Mouse (Mus musculus): ENCODE measurements around the gene Herc4.

DNA sequence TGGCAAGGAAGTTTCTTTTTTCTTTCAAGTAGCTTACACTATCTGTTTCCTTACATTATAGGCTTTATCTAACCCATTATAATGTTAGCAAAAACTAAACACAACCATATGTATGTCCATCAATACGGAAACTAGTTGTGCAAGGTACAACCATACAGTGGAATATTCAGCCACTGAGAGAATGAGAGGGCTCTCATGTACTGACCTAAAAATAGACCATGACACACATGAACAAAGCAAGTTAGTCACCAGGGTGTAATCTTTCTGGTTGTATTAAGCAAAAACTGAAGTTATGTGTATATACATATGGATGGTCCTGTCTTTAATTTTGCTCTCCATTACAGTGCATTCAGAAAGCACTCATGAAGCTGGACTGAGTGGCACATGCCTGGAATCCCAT, 83.5 kb downstream of the Herc4 start:
- TF ChIP-seq CTCF (IDR thresholded peaks at IDR 0.05; ENCODE audit: borderline replicate concordance, control insufficient read depth, extremely low read depth, insufficient read depth, low read length, poor library complexity) (no peak), POLR2A (IDR thresholded peaks at IDR 0.05; ENCODE audit: control insufficient read depth, extremely low read depth, insufficient read depth, low read length, poor library complexity) (no peak)

Measured in thymus, adult 2 months (tissue).